Mouse (Mus musculus): ENCODE results near the gene Gm20458.

- TF ChIP-seq MAX (IDR thresholded peaks at IDR 0.05; ENCODE audit: low read depth) (no peak), POLR2A (IDR thresholded peaks at IDR 0.05; ENCODE audit: insufficient read length, low read depth) (no peak), MYOG (IDR thresholded peaks at IDR 0.05; ENCODE audit: control insufficient read depth in 1 of 3, insufficient read depth in 1 of 3, insufficient read length in 2 of 3, low read depth in 2 of 3) (no peak), MYOD1 (IDR thresholded peaks at IDR 0.05; ENCODE audit: control insufficient read depth in 1 of 3, insufficient read length in 2 of 3, low read depth in 2 of 3) (no peak), USF1 (IDR thresholded peaks at IDR 0.05; ENCODE audit: low read depth) (no peak), TCF12 (IDR thresholded peaks at IDR 0.05; ENCODE audit: insufficient read depth, poor library complexity, severe bottlenecking) (no peak), POLR2AphosphoS2 (IDR thresholded peaks at IDR 0.05; ENCODE audit: insufficient read length, low read depth) (no peak), REST (IDR thresholded peaks at IDR 0.05; ENCODE audit: insufficient read depth, insufficient read length) (no peak), SRF (IDR thresholded peaks at IDR 0.05; ENCODE audit: control insufficient read depth, insufficient read length, low read depth) (no peak), TCF3 (IDR thresholded peaks at IDR 0.05; ENCODE audit: insufficient read length, low read depth) (no peak), E2F4 (IDR thresholded peaks at IDR 0.05; ENCODE audit: insufficient read depth) (no peak), CEBPB (IDR thresholded peaks at IDR 0.05; ENCODE audit: insufficient read depth, poor library complexity, severe bottlenecking) (no peak)
These were observed 73.5 kb downstream of the Gm20458 start for GRCm38 (mm10) chr2:164534315-164534714.

Measured in myocyte (in vitro differentiated cells).